Mouse (Mus musculus) kidney, postnatal 25 days (tissue): ENCODE data around the gene Tmprss9.

ENCODE experiments used
- DNase-seq, 2 experiments: peaks; one replicate each; pipeline ENCODE4 v3.0.0; 2021; ENCODE audit warnings: mixed read lengths in 2 of 2

Gene Tmprss9

GRCm38 (mm10) chr10:80843087-80843930 lies 28.3 kb upstream of the Tmprss9 start:
- no peak for DNase-seq

GRCm38 (mm10) chr10:80843931-80844547 lies 27.6 kb upstream of the Tmprss9 start, which contains the start of gene Lingo3:
Lingo3 (minus strand) TSS chr10:80844039.
- DNase-seq, result no peak

GRCm38 (mm10) chr10:80845055-80845693 lies 26.5 kb upstream of the Tmprss9 start:
- DNase-seq, result no peak

- no peak for DNase-seq
Observed at GRCm38 (mm10) chr10:80845732-80846131, 25.9 kb upstream of the Tmprss9 start.

- DNase-seq, result peak; percentile 57 to 72
Observed at GRCm38 (mm10) chr10:80848571-80848970, 23.1 kb upstream of the Tmprss9 start.

GRCm38 (mm10) chr10:80854913-80855748 lies 16.5 kb upstream of the Tmprss9 start, which contains the start of the genes Lsm7 and Sppl2b:
Lsm7 (minus strand) TSS chr10:80855209.
Sppl2b (plus strand) TSS chr10:80855275.
- peak; percentile 96 for DNase-seq

- no peak for DNase-seq
Observed at GRCm38 (mm10) chr10:80855749-80856073, 15.9 kb upstream of the Tmprss9 start.

GRCm38 (mm10) chr10:80856267-80856666 lies 15.4 kb upstream of the Tmprss9 start:
- no peak for DNase-seq

GRCm38 (mm10) chr10:80856908-80857307 lies 14.7 kb upstream of the Tmprss9 start:
- no peak for DNase-seq

GRCm38 (mm10) chr10:80857386-80857785 lies 14.3 kb upstream of the Tmprss9 start:
- no peak for DNase-seq

GRCm38 (mm10) chr10:80857848-80858247 lies 13.8 kb upstream of the Tmprss9 start:
- DNase-seq, result no peak

- DNase-seq, result no peak
Observed at GRCm38 (mm10) chr10:80858350-80858935, 13.2 kb upstream of the Tmprss9 start.

GRCm38 (mm10) chr10:80862305-80862704 lies 9.3 kb upstream of the Tmprss9 start:
- DNase-seq, result no peak

GRCm38 (mm10) chr10:80864446-80864845 lies 7.2 kb upstream of the Tmprss9 start:
- DNase-seq, result no peak

GRCm38 (mm10) chr10:80870993-80871392 lies 655 bp upstream of the Tmprss9 start:
- peak; percentile 85 to 92 for DNase-seq

GRCm38 (mm10) chr10:80874035-80874434 lies 2.4 kb downstream of the Tmprss9 start:
- DNase-seq, result no peak

- peak in 1 of 2 experiments; percentile 74 for DNase-seq
Observed at GRCm38 (mm10) chr10:80876028-80876427, 4.4 kb downstream of the Tmprss9 start.

GRCm38 (mm10) chr10:80876594-80876993 lies 4.9 kb downstream of the Tmprss9 start:
- no peak for DNase-seq

GRCm38 (mm10) chr10:80880131-80880641 lies 8.5 kb downstream of the Tmprss9 start:
- peak in 1 of 2 experiments; percentile 80 for DNase-seq

GRCm38 (mm10) chr10:80880901-80881300 lies 9.3 kb downstream of the Tmprss9 start:
- DNase-seq, result no peak

- peak; percentile 77 to 85 for DNase-seq
Observed at GRCm38 (mm10) chr10:80881301-80881700, 9.7 kb downstream of the Tmprss9 start.

- peak; percentile 83 to 91 for DNase-seq
Observed at GRCm38 (mm10) chr10:80887181-80887580, 15.5 kb downstream of the Tmprss9 start.
